Mouse (Mus musculus): ENCODE measurements around the gene B3gnt2.

The B3gnt2 gene

GRCm38 (mm10) chr11:22815143-22815542 lies 45.6 kb downstream of the B3gnt2 start:
- no peak for DNase-seq (ENCODE audit: low spot score)

GRCm38 (mm10) chr11:22813921-22814704 lies 46.6 kb downstream of the B3gnt2 start:
- no peak for DNase-seq (ENCODE audit: low spot score)

GRCm38 (mm10) chr11:22813427-22813826 lies 47.3 kb downstream of the B3gnt2 start:
- DNase-seq (ENCODE audit: low spot score): no peak

- no peak for DNase-seq (ENCODE audit: low spot score)
These were observed 49.3 kb downstream of the B3gnt2 start for GRCm38 (mm10) chr11:22811413-22811812.

- DNase-seq (ENCODE audit: low spot score): no peak
These were observed 51.2 kb downstream of the B3gnt2 start for GRCm38 (mm10) chr11:22809465-22810096.

- DNase-seq (ENCODE audit: low spot score): no peak
These were observed 52.7 kb downstream of the B3gnt2 start for GRCm38 (mm10) chr11:22808040-22808439.

- no peak for DNase-seq (ENCODE audit: low spot score)
These were observed 55.6 kb downstream of the B3gnt2 start for GRCm38 (mm10) chr11:22805171-22805570.

- DNase-seq (ENCODE audit: low spot score): peak; percentile 25
These were observed 60.8 kb downstream of the B3gnt2 start for GRCm38 (mm10) chr11:22799987-22800424.

GRCm38 (mm10) chr11:22798916-22799315 lies 61.8 kb downstream of the B3gnt2 start:
- no peak for DNase-seq (ENCODE audit: low spot score)

- no peak for DNase-seq (ENCODE audit: low spot score)
These were observed 66.0 kb downstream of the B3gnt2 start for GRCm38 (mm10) chr11:22794734-22795133.

GRCm38 (mm10) chr11:22793881-22794203 lies 66.9 kb downstream of the B3gnt2 start:
- no peak for DNase-seq (ENCODE audit: low spot score)

GRCm38 (mm10) chr11:22793176-22793880 lies 67.4 kb downstream of the B3gnt2 start:
- DNase-seq (ENCODE audit: low spot score): no peak

- DNase-seq (ENCODE audit: low spot score): no peak
These were observed 68.6 kb downstream of the B3gnt2 start for GRCm38 (mm10) chr11:22792149-22792548.

- DNase-seq (ENCODE audit: low spot score): no peak
These were observed 69.0 kb downstream of the B3gnt2 start for GRCm38 (mm10) chr11:22791726-22792125.

GRCm38 (mm10) chr11:22787833-22788232 lies 72.9 kb downstream of the B3gnt2 start:
- DNase-seq (ENCODE audit: low spot score): no peak

GRCm38 (mm10) chr11:22784477-22784876 lies 76.3 kb downstream of the B3gnt2 start:
- DNase-seq (ENCODE audit: low spot score): no peak

- DNase-seq (ENCODE audit: low spot score): no peak
These were observed 78.0 kb downstream of the B3gnt2 start for GRCm38 (mm10) chr11:22782705-22783124.

- DNase-seq (ENCODE audit: low spot score): peak; percentile 33
These were observed 79.6 kb downstream of the B3gnt2 start for GRCm38 (mm10) chr11:22781190-22781589.

- no peak for DNase-seq (ENCODE audit: low spot score)
These were observed 80.0 kb downstream of the B3gnt2 start for GRCm38 (mm10) chr11:22780761-22781160.

- no peak for DNase-seq (ENCODE audit: low spot score)
These were observed 80.8 kb downstream of the B3gnt2 start for GRCm38 (mm10) chr11:22779821-22780551.

GRCm38 (mm10) chr11:22778596-22778995 lies 82.2 kb downstream of the B3gnt2 start:
- DNase-seq (ENCODE audit: low spot score): no peak

GRCm38 (mm10) chr11:22777531-22777930 lies 83.2 kb downstream of the B3gnt2 start:
- no peak for DNase-seq (ENCODE audit: low spot score)
